Mouse (Mus musculus) heart, postnatal 36 days (tissue): Measurements from ENCODE around the gene St3gal6. TPM values are rescaled to one million over a fixed set of nuclear protein-coding genes. Genes with fewer than 3 reads are reported as not detected.
"Not testable (repeated sequence)": the region's sequence is repeated elsewhere in the genome, so short reads cannot be mapped to it uniquely, and the experiment has no call there.

Experiments used
- DNase-seq, 2 experiments: peaks; one replicate each; pipeline ENCODE4 v3.0.0; 2021 to 2022
- intact Hi-C: fragments of 180-260 bp; cut with DNase I; formaldehyde crosslinking; loops from one replicate; pipeline ENCODE4 v1.15.1; 2025
- total RNA-seq, 2 experiments: library from RNA; stranded (reverse); gene quantifications; 2 replicates each; pipeline ENCODE4 v1.2.3; 2021

The St3gal6 gene
- total RNA-seq, 2 experiments from 2014 or later: 40.2 to 43.7 TPM

- intact Hi-C loops: loop anchor here (2.0 kb wide), 1 partner anchor 17 kb away; no protein-coding TSS in a partner anchor
Observed at GRCm38 (mm10) chr16:58481906-58482270, 42.2 kb downstream of the St3gal6 start.

GRCm38 (mm10) chr16:58481219-58481905 lies 42.7 kb downstream of the St3gal6 start:
- intact Hi-C loops: loop anchor here (2.0 kb wide), 1 partner anchor 17 kb away; no protein-coding TSS in a partner anchor
- DNase-seq: no peak

More at GRCm38 (mm10) chr16:58481906-58482270, 42.2 kb downstream of the St3gal6 start:
- peak in 1 of 2 experiments; percentile 34 for DNase-seq

- intact Hi-C loops: loop anchor here (2.0 kb wide), 1 partner anchor 19 kb away; no protein-coding TSS in a partner anchor
- DNase-seq: no peak
Observed at GRCm38 (mm10) chr16:58479898-58480448, 44.1 kb downstream of the St3gal6 start.

- DNase-seq: peak; percentile 52 to 54
- intact Hi-C loops: no loop called here
Observed at GRCm38 (mm10) chr16:58476363-58476762, 47.7 kb downstream of the St3gal6 start.

DNA sequence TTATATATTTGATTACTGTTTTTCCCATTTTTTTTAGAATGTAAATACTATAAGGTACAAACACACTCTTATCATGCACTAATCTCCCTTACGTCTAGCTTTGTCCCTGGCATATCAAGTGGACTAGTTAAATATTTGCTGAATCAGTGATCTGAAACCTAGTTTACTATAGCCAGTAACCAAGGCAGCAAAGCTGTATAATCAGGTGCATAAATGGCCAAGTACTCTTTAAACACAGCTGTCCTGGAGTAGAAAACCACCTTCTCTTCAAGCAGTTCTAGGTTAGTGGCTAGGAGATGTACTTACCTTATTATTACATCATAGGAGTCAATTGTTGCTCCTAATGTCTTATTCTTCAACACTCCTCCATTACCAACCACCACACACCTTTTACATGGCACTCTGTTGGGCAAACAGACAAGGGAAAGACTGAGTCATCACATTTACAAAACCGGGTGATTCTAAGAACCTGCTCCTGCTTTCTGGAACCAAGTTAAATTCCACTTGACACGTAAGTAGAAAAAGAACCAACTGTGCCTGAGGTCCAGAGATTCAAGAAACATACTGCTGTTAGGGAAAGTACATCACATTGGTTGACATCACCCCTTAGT lies 48.4 kb downstream of the St3gal6 start:
- DNase-seq: no peak
- intact Hi-C loops: loop anchor here (2.0 kb wide), 1 partner anchor 47 kb away; no protein-coding TSS in a partner anchor

GRCm38 (mm10) chr16:58474875-58475274 lies 49.2 kb downstream of the St3gal6 start:
- intact Hi-C loops: loop anchor here (2.0 kb wide), 1 partner anchor 48 kb away; no protein-coding TSS in a partner anchor

GRCm38 (mm10) chr16:58470841-58471240 lies 53.2 kb downstream of the St3gal6 start:
- intact Hi-C loops: no loop called here
- no peak for DNase-seq

More at GRCm38 (mm10) chr16:58474875-58475274, 49.2 kb downstream of the St3gal6 start:
- no peak for DNase-seq

DNA sequence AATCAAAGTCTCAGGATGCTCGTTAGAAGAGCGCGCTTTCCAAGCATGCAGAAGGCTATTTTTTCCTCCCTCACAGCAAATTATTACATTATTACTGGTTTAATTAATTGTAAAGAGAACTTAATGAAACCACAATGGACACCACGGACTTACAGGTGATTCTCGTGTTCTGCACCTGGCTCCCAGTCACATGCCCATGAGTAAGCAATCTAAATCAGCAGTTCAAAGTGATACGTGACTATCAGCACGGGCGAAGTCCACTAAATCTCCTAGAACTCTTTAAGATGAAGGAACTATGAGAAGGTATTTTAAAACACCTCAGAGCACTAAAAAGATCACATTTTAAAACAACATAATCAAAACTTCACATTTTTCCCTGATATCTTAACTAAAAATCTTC lies 54.0 kb downstream of the St3gal6 start:
- DNase-seq: no peak
- intact Hi-C loops: no loop called here

GRCm38 (mm10) chr16:58465412-58465811 lies 58.6 kb downstream of the St3gal6 start:
- intact Hi-C loops: no loop called here
- no peak for DNase-seq

- intact Hi-C loops: loop anchor here (5.0 kb wide), 2 partner anchors 33 to 288 kb away; no protein-coding TSS in a partner anchor
- no peak for DNase-seq
Observed at GRCm38 (mm10) chr16:58464051-58464450, 60.0 kb downstream of the St3gal6 start.

GRCm38 (mm10) chr16:58462519-58462918 lies 61.5 kb downstream of the St3gal6 start:
- DNase-seq: no peak
- intact Hi-C loops: loop anchor here (2.0 to 5.0 kb wide), 4 partner anchors 35 to 290 kb away; no protein-coding TSS in a partner anchor

GRCm38 (mm10) chr16:58461856-58462518 lies 62.1 kb downstream of the St3gal6 start:
- no peak for DNase-seq
- intact Hi-C loops: loop anchor here (2.0 to 5.0 kb wide), 4 partner anchors 35 to 290 kb away; no protein-coding TSS in a partner anchor

- DNase-seq: no peak
- intact Hi-C loops: loop anchor here (5.0 kb wide), 2 partner anchors 37 to 292 kb away; no protein-coding TSS in a partner anchor
Observed at GRCm38 (mm10) chr16:58460386-58460785, 63.7 kb downstream of the St3gal6 start.

GRCm38 (mm10) chr16:58459966-58460365 lies 64.1 kb downstream of the St3gal6 start:
- DNase-seq: not testable (repeated sequence)
- intact Hi-C loops: loop anchor here (5.0 kb wide), 2 partner anchors 37 to 292 kb away; no protein-coding TSS in a partner anchor

DNA sequence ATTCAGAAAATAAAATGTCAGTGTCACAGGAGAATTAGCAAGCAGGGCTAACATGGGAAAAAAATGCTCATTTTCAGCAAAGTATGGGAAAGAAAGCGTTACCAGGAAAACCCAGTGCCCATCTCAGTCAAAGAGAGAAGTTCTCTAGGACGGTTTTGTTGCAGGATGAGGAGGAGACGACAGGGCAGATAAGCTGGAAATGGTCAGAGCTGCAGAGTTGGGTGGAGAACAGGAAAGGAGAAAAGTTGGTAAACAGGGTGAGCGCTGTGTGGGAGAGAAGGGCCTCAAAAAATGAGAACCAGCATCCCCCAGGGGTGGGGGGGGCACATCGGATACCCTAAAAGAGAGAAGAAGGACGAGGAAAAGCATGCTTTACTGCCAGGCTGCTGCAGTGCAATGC lies 67.1 kb downstream of the St3gal6 start:
- no peak for DNase-seq
- intact Hi-C loops: no loop called here

DNA sequence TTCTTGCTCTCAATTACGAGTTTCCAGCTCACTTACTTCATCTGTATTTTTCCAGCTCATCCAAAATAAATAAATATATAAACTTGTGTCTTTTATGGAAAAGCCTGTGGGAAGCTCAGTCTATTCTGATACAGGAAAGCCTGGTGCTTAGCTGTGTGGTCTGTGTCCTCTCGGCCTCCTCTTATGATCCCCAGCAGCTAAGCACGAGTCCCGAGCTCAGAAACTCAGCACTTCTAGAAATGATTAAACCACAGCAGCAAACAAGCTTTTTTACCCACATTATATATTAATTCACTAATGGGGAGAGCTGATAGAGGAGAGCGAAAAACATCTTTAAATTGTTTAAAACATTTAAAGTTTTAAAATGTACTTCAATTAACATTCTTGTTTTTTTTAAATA lies 67.6 kb downstream of the St3gal6 start:
- intact Hi-C loops: no loop called here
- DNase-seq: no peak

- intact Hi-C loops: loop anchor here (2.0 kb wide), 1 partner anchor 170 kb away; no protein-coding TSS in a partner anchor
Observed at GRCm38 (mm10) chr16:58455118-58455517, 68.9 kb downstream of the St3gal6 start.

GRCm38 (mm10) chr16:58454617-58455016 lies 69.4 kb downstream of the St3gal6 start:
- DNase-seq: peak; percentile 67 to 68
- intact Hi-C loops: loop anchor here (2.0 to 5.0 kb wide), 3 partner anchors 170 to 273 kb away; partner anchors contain the start of gene Cldnd1

More at GRCm38 (mm10) chr16:58455118-58455517, 68.9 kb downstream of the St3gal6 start:
- no peak for DNase-seq

GRCm38 (mm10) chr16:58453820-58454219 lies 70.2 kb downstream of the St3gal6 start:
- no peak for DNase-seq
- intact Hi-C loops: loop anchor here (2.0 to 5.0 kb wide), 3 partner anchors 171 to 273 kb away; partner anchors contain the start of gene Cldnd1

- intact Hi-C loops: loop anchor here (5.0 kb wide), 2 partner anchors 214 to 274 kb away; partner anchors contain the start of gene Cldnd1
- DNase-seq: peak; percentile 43 to 52
Observed at GRCm38 (mm10) chr16:58453138-58453537, 70.9 kb downstream of the St3gal6 start.
